Mouse (Mus musculus) limb, embryonic 15.5 days (tissue): Measurements from ENCODE around the gene Iffo2. TPM values are rescaled to one million over a fixed set of nuclear protein-coding genes. Genes with fewer than 3 reads are reported as not detected.
A peak's percentile ranks its signal among the peaks of the same experiment; 100 is the strongest.

Experiments
- ATAC-seq: fragments of 200-750 bp; cut with Nextera tagmentation; 2 replicates; pipeline ENCODE4 v1.8.0; 2017; ENCODE audit warnings: low read depth, moderate TSS enrichment; ENCODE audit not compliant: insufficient number of reproducible peaks, low FRiP score, low TSS enrichment
- H3K27ac ChIP-seq: fragments of 300-500 bp; sonication (generic); 2 replicates; pipeline ENCODE4 v1.5.1; 2015; ENCODE audit warnings: moderate library complexity, mild to moderate bottlenecking, inconsistent platforms
- H3K27me3 ChIP-seq: fragments of 300-500 bp; sonication (generic); 2 replicates; pipeline ENCODE4 v1.6.1; 2015; ENCODE audit warnings: inconsistent platforms
- H3K36me3 ChIP-seq: fragments of 300-500 bp; sonication (generic); 2 replicates; pipeline ENCODE4 v1.6.1; 2015; ENCODE audit warnings: inconsistent platforms
- H3K4me1 ChIP-seq: fragments of 300-500 bp; sonication (generic); 2 replicates; pipeline ENCODE4 v1.6.1; 2015; ENCODE audit warnings: inconsistent platforms
- H3K4me2 ChIP-seq: fragments of 300-500 bp; sonication (generic); 2 replicates; pipeline ENCODE4 v1.6.1; 2015; ENCODE audit warnings: mild to moderate bottlenecking, inconsistent platforms
- H3K4me3 ChIP-seq: fragments of 300-500 bp; sonication (generic); 2 replicates; pipeline ENCODE4 v1.5.1; 2015; ENCODE audit warnings: mild to moderate bottlenecking, inconsistent platforms
- H3K9ac ChIP-seq: fragments of 300-500 bp; sonication (generic); 2 replicates; pipeline ENCODE4 v1.6.1; 2015; ENCODE audit warnings: inconsistent platforms
- H3K9me3 ChIP-seq: fragments of 300-500 bp; sonication (generic); 2 replicates; pipeline ENCODE4 v1.6.1; 2016; ENCODE audit warnings: inconsistent platforms
- WGBS: fragments of 180-500 bp; shearing (Covaris S2); methylation state at CpG from one replicate; pipeline ENCODE4 v1.1.7; 2015; 5-methylcytosine and 5-hydroxymethylcytosine counted together
- polyA plus RNA-seq: library from polyadenylated mRNA; unstranded; fragments of >200 nt; fragmentation: Nextera tagmentation; extraction: Ambion mirVana; gene quantifications from 2 replicates; pipeline ENCODE4 v1.2.1, GENCODE M21; 2015

Gene Iffo2
- polyA plus RNA-seq, 1 experiment from 2014 or later, result 3.6 TPM

- Histone ChIP-seq H3K9ac (no peak overlapping the region), H3K9me3 (no peaks in the 10 kb centered on the region), H3K4me2 (no peak overlapping the region), H3K36me3 (no peaks in the 10 kb centered on the region), H3K27ac (no peak overlapping the region), H3K4me1 (peaks cover 11% of the 10 kb centered on the region), H3K27me3 (no peaks in the 10 kb centered on the region), H3K4me3 (no peak overlapping the region)
- no peak for ATAC-seq
- WGBS, result 49% methylated on average over 14 of the region's 14 CpGs
Measured at GRCm38 (mm10) chr4:139500814-139501213, 29.5 kb upstream of the Iffo2 start.

GRCm38 (mm10) chr4:139501702-139502101 lies 28.6 kb upstream of the Iffo2 start:
- H3K9me3 ChIP-seq, result no peaks in the 10 kb centered on the region
- no peak overlapping the region for H3K4me2 ChIP-seq
- peaks cover 11% of the 10 kb centered on the region for H3K4me1 ChIP-seq
- no peak overlapping the region for H3K27ac ChIP-seq
- no peaks in the 10 kb centered on the region for H3K27me3 ChIP-seq
- 75% methylated on average over 6 of the region's 6 CpGs for WGBS
- H3K9ac ChIP-seq, result no peak overlapping the region
- ATAC-seq, result no peak
- H3K36me3 ChIP-seq, result no peaks in the 10 kb centered on the region
- no peak overlapping the region for H3K4me3 ChIP-seq

DNA sequence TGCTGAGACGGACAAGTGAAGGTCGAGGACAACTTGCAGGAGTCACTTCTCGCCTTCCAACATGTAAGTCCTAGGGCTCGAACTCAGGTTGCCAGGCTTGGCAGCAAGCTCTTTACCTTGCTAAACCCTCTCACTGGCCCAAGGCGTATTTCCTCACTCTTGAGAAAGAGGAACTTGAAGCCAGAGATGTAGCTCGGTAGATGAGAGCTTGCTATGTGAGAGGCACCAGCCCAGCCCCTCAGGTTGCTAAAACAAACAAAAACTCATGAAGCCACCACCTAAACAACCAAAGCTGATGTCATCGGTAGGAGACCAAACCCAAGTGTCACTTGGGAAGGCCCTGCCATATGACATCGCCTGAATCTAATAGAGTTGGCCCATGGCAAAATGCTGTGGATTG lies 26.4 kb upstream of the Iffo2 start:
- H3K27me3 ChIP-seq, result no peaks in the 10 kb centered on the region
- 78% methylated on average over 8 of the region's 8 CpGs for WGBS
- H3K9me3 ChIP-seq, result no peaks in the 10 kb centered on the region
- no peaks in the 10 kb centered on the region for H3K36me3 ChIP-seq
- no peak overlapping the region for H3K27ac ChIP-seq
- peaks cover 11% of the 10 kb centered on the region for H3K4me1 ChIP-seq
- H3K4me2 ChIP-seq, result no peak overlapping the region
- H3K9ac ChIP-seq, result no peak overlapping the region
- no peak for ATAC-seq
- no peak overlapping the region for H3K4me3 ChIP-seq

GRCm38 (mm10) chr4:139505716-139506115 lies 24.6 kb upstream of the Iffo2 start:
- no peaks in the 10 kb centered on the region for H3K27me3 ChIP-seq
- H3K9ac ChIP-seq, result no peak overlapping the region
- no peak overlapping the region for H3K4me3 ChIP-seq
- no peaks in the 10 kb centered on the region for H3K36me3 ChIP-seq
- no peak overlapping the region for H3K27ac ChIP-seq
- no peak for ATAC-seq
- no peak overlapping the region for H3K4me2 ChIP-seq
- H3K4me1 ChIP-seq, result peaks cover 3% of the 10 kb centered on the region
- H3K9me3 ChIP-seq, result no peaks in the 10 kb centered on the region
- WGBS, result 77% methylated on average over 4 of the region's 4 CpGs

- no peak overlapping the region for H3K27ac ChIP-seq
- H3K4me3 ChIP-seq, result no peak overlapping the region
- no peak for ATAC-seq
- H3K9ac ChIP-seq, result no peak overlapping the region
- no peaks in the 10 kb centered on the region for H3K27me3 ChIP-seq
- WGBS, result 87% methylated on average over 11 of the region's 11 CpGs
- H3K4me1 ChIP-seq, result no peaks in the 10 kb centered on the region; the same call in 1 of the 2 replicates
- H3K4me2 ChIP-seq, result no peak overlapping the region
- no peaks in the 10 kb centered on the region for H3K36me3 ChIP-seq
- no peaks in the 10 kb centered on the region for H3K9me3 ChIP-seq
Measured at GRCm38 (mm10) chr4:139506727-139507126, 23.6 kb upstream of the Iffo2 start.

DNA sequence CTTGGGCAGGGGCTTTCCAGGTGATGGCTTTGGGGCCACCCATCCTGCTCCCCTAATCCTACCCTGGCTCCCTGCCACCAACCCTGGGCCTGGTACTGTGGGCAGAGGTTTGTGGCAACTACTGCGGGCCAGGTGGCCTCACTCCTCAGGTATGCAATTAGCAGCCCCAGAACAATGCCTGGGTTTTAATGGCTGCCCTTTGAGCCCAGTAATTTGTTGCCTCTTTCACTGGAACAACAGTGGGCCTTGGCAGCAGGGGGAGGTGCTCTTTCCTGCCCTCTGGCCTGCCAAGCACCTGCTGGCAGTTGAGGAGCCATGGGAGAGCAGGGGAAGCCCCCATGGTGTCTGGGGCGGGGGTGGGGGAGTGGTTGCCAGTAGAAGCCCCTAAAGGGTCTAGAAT lies 21.3 kb upstream of the Iffo2 start:
- no peaks in the 10 kb centered on the region for H3K9me3 ChIP-seq
- no peak overlapping the region for H3K9ac ChIP-seq
- ATAC-seq, result no peak
- 49% methylated on average over 2 of the region's 2 CpGs for WGBS
- no peaks in the 10 kb centered on the region for H3K27me3 ChIP-seq
- H3K4me2 ChIP-seq, result no peak overlapping the region
- no peaks in the 10 kb centered on the region for H3K36me3 ChIP-seq
- H3K4me3 ChIP-seq, result no peak overlapping the region
- H3K27ac ChIP-seq, result no peak overlapping the region
- no peaks in the 10 kb centered on the region; the same call in 1 of the 2 replicates for H3K4me1 ChIP-seq

GRCm38 (mm10) chr4:139511557-139511956 lies 18.8 kb upstream of the Iffo2 start:
- no peaks in the 10 kb centered on the region for H3K9me3 ChIP-seq
- H3K4me1 ChIP-seq, result no peaks in the 10 kb centered on the region; the same call in 1 of the 2 replicates
- 59% methylated on average over 2 of the region's 2 CpGs for WGBS
- H3K4me3 ChIP-seq, result no peak overlapping the region
- no peaks in the 10 kb centered on the region for H3K36me3 ChIP-seq
- no peak overlapping the region for H3K9ac ChIP-seq
- no peaks in the 10 kb centered on the region for H3K27me3 ChIP-seq
- no peak overlapping the region for H3K4me2 ChIP-seq
- ATAC-seq, result no peak
- no peak overlapping the region for H3K27ac ChIP-seq

GRCm38 (mm10) chr4:139512985-139513384 lies 17.4 kb upstream of the Iffo2 start:
- no peaks in the 10 kb centered on the region for H3K9me3 ChIP-seq
- H3K4me3 ChIP-seq, result no peak overlapping the region
- H3K9ac ChIP-seq, result no peak overlapping the region
- no peak overlapping the region for H3K27ac ChIP-seq
- ATAC-seq, result no peak
- no peaks in the 10 kb centered on the region for H3K36me3 ChIP-seq
- H3K4me2 ChIP-seq, result no peak overlapping the region
- 90% methylated on average over 2 of the region's 2 CpGs for WGBS
- no peaks in the 10 kb centered on the region for H3K27me3 ChIP-seq
- H3K4me1 ChIP-seq, result no peaks in the 10 kb centered on the region; the same call in 1 of the 2 replicates

DNA sequence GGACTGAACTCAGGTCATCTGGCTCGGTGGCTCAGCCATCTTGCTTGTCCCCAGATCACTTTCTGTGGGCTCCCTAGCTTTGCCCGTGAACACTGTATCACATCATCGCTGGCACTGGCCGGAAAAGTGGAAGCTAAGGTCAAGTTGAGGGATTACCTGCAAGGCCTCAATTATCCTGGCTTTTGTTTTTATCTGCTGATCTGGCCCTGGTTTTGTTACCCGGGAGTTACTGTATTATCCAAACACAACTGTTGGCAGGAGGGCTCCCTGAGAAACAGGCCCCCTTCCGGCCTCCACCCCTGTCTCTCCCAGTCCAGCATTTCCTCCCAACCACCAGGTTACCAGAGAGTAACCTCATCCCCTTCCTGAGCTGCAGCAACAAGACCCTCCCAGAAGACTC lies 11.1 kb upstream of the Iffo2 start:
- Histone ChIP-seq H3K27me3 (no peaks in the 10 kb centered on the region), H3K9me3 (no peaks in the 10 kb centered on the region), H3K9ac (no peak overlapping the region), H3K4me1 (no peaks in the 10 kb centered on the region), H3K4me2 (no peak overlapping the region), H3K4me3 (no peak overlapping the region), H3K36me3 (no peaks in the 10 kb centered on the region), H3K27ac (no peak overlapping the region)
- WGBS, result 74% methylated on average over 6 of the region's 6 CpGs
- no peak for ATAC-seq

DNA sequence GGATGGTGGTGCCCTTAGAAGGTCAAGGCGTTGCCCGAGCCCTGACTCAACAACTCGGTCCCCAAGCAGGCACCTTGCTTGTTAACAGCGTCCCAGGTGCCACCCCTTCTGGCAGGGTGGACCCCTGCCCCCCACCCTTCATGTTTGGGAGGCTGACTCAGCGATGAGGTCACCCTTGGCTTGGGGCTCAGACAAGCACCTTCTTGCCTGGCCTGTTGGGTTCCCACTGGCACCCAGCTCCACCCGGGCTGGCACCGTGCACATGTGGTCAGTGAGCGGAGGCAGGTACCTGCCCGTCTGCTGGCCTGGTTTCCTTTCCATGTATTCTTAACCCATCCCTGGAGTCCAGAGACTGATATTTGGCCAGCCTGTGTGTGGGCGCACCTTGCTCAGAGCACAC lies 8.4 kb upstream of the Iffo2 start:
- H3K4me1 ChIP-seq, result no peaks in the 10 kb centered on the region
- no peak overlapping the region for H3K4me3 ChIP-seq
- no peaks in the 10 kb centered on the region for H3K36me3 ChIP-seq
- H3K27ac ChIP-seq, result no peak overlapping the region
- H3K9me3 ChIP-seq, result no peaks in the 10 kb centered on the region
- ATAC-seq, result no peak
- H3K4me2 ChIP-seq, result no peak overlapping the region
- no peak overlapping the region for H3K9ac ChIP-seq
- no peaks in the 10 kb centered on the region for H3K27me3 ChIP-seq
- WGBS, result 72% methylated on average over 10 of the region's 10 CpGs

GRCm38 (mm10) chr4:139526475-139526874 lies 3.9 kb upstream of the Iffo2 start:
- no peak for ATAC-seq
- Histone ChIP-seq H3K36me3 (no peaks in the 10 kb centered on the region), H3K9me3 (no peaks in the 10 kb centered on the region), H3K27me3 (no peaks in the 10 kb centered on the region), H3K9ac (no peak overlapping the region), H3K4me1 (no peaks in the 10 kb centered on the region), H3K4me3 (no peak overlapping the region), H3K4me2 (no peak overlapping the region), H3K27ac (no peak overlapping the region)
- WGBS, result 79% methylated on average over 12 of the region's 12 CpGs

- Histone ChIP-seq H3K9me3 (no peaks in the 10 kb centered on the region), H3K27ac (no peak overlapping the region), H3K4me3 (no peak overlapping the region), H3K4me2 (no peak overlapping the region), H3K36me3 (no peaks in the 10 kb centered on the region), H3K9ac (no peak overlapping the region), H3K4me1 (peaks cover 6% of the 10 kb centered on the region), H3K27me3 (peaks cover 4% of the 10 kb centered on the region; the same call in 1 of the 2 replicates)
- WGBS, result 76% methylated on average over 10 of the region's 10 CpGs
- ATAC-seq, result no peak
Measured at GRCm38 (mm10) chr4:139532081-139532480, 1.7 kb downstream of the Iffo2 start.

GRCm38 (mm10) chr4:139535127-139535695 lies 4.9 kb downstream of the Iffo2 start:
- Histone ChIP-seq H3K36me3 (no peaks in the 10 kb centered on the region), H3K4me2 (no peak overlapping the region), H3K4me1 (peaks cover 6% of the 10 kb centered on the region), H3K9ac (no peak overlapping the region), H3K9me3 (no peaks in the 10 kb centered on the region), H3K27me3 (peaks cover 4% of the 10 kb centered on the region; the same call in 1 of the 2 replicates), H3K4me3 (no peak overlapping the region), H3K27ac (peak overlapping the region; percentile 65)
- WGBS, result 32% methylated on average over 12 of the region's 12 CpGs
- no peak for ATAC-seq
